Mouse (Mus musculus) olfactory bulb, adult 2 months (tissue): ENCODE results near the gene Ube2k.

Source experiments
- CTCF ChIP-seq: fragments of 200-500 bp; IDR thresholded peaks from 2 replicates; pipeline ENCODE4 v1.5.1; 2012; ENCODE audit warnings: low read depth, mild to moderate bottlenecking, low read length, moderate library complexity; ENCODE audit not compliant: insufficient read depth
- POLR2A ChIP-seq: fragments of 200-500 bp; IDR thresholded peaks from 2 replicates; pipeline ENCODE4 v1.6.1; 2012; ENCODE audit warnings: mild to moderate bottlenecking, low read depth, low read length, moderate library complexity; ENCODE audit not compliant: insufficient read depth

- TF ChIP-seq POLR2A (no peak), CTCF (no peak)
Observed at GRCm38 (mm10) chr5:65578545-65578944, 41.5 kb downstream of the Ube2k start.
